Mouse (Mus musculus): Measurements from ENCODE around the gene Slc16a1. TPM values are rescaled to one million over a fixed set of nuclear protein-coding genes. Genes with fewer than 3 reads are reported as not detected.

The Slc16a1 gene
- polyA plus RNA-seq, 1 experiment from 2014 or later: 81.9 TPM

- H3K9ac ChIP-seq: no peak overlapping the region
- H3K9me3 ChIP-seq (replicated peaks): no peaks in the 10 kb centered on the region
- 0 out of 2 replicates have a peak, but pooled peaks cover 3% of the 10 kb centered on the region for H3K27me3 ChIP-seq
- no peak overlapping the region for H3K4me2 ChIP-seq
- ATAC-seq (ENCODE audit: low read depth) (no peak), DNase-seq (no peak)
- no peak overlapping the region for H3K4me3 ChIP-seq (replicated peaks)
- WGBS (ENCODE audit: insufficient replicate concordance): 66% methylated on average over 1 of the region's 1 CpGs
- H3K27ac ChIP-seq: no peak overlapping the region
- H3K36me3 ChIP-seq: no peaks in the 10 kb centered on the region
- 0 out of 2 replicates have a peak, but pooled peaks cover 5% of the 10 kb centered on the region for H3K4me1 ChIP-seq (replicated peaks)
These were observed 24.4 kb upstream of the Slc16a1 start for GRCm38 (mm10) chr3:104614081-104614480.

- H3K36me3 ChIP-seq: no peaks in the 10 kb centered on the region
- ATAC-seq (ENCODE audit: low read depth): no peak
- 0 out of 2 replicates have a peak, but pooled peaks cover 5% of the 10 kb centered on the region for H3K4me1 ChIP-seq (replicated peaks)
- no peak overlapping the region for H3K27ac ChIP-seq
- DNase-seq: no peak
- WGBS (ENCODE audit: insufficient replicate concordance): 53% methylated on average over 2 of the region's 2 CpGs
- no peak overlapping the region for H3K4me2 ChIP-seq
- H3K27me3 ChIP-seq: 0 out of 2 replicates have a peak, but pooled peaks cover 3% of the 10 kb centered on the region
- H3K9me3 ChIP-seq (replicated peaks): no peaks in the 10 kb centered on the region
- no peak overlapping the region for H3K4me3 ChIP-seq (replicated peaks)
- H3K9ac ChIP-seq: no peak overlapping the region
These were observed 23.3 kb upstream of the Slc16a1 start for GRCm38 (mm10) chr3:104615216-104615615.

- Histone ChIP-seq H3K4me1 (replicated peaks) (no peaks in the 10 kb centered on the region), H3K4me2 (no peak overlapping the region), H3K9ac (no peak overlapping the region), H3K27me3 (0 out of 2 replicates have a peak, but pooled peaks cover 3% of the 10 kb centered on the region), H3K36me3 (no peaks in the 10 kb centered on the region), H3K4me3 (replicated peaks) (no peak overlapping the region), H3K27ac (no peak overlapping the region), H3K9me3 (replicated peaks) (no peaks in the 10 kb centered on the region)
- DNase-seq (no peak), ATAC-seq (ENCODE audit: low read depth) (no peak)
- WGBS (ENCODE audit: insufficient replicate concordance): 50% methylated on average over 8 of the region's 8 CpGs
These were observed 22.3 kb upstream of the Slc16a1 start for GRCm38 (mm10) chr3:104616155-104616554.

GRCm38 (mm10) chr3:104621841-104622240 lies 16.6 kb upstream of the Slc16a1 start:
- DNase-seq (no peak), ATAC-seq (ENCODE audit: low read depth) (no peak)
- Histone ChIP-seq H3K9ac (no peak overlapping the region), H3K27me3 (no peaks in the 10 kb centered on the region), H3K4me1 (replicated peaks) (no peaks in the 10 kb centered on the region), H3K9me3 (replicated peaks) (no peaks in the 10 kb centered on the region), H3K4me3 (replicated peaks) (no peak overlapping the region), H3K36me3 (no peaks in the 10 kb centered on the region), H3K4me2 (no peak overlapping the region), H3K27ac (no peak overlapping the region)
- WGBS (ENCODE audit: insufficient replicate concordance): 38% methylated on average over 1 of the region's 1 CpGs

GRCm38 (mm10) chr3:104629810-104630209 lies 8.7 kb upstream of the Slc16a1 start:
- 53% methylated on average over 2 of the region's 2 CpGs for WGBS (ENCODE audit: insufficient replicate concordance)
- Histone ChIP-seq H3K36me3 (peaks cover 6% of the 10 kb centered on the region; the same call in 1 of the 2 replicates), H3K9ac (no peak overlapping the region), H3K4me2 (no peak overlapping the region), H3K4me1 (replicated peaks) (peaks cover 43% of the 10 kb centered on the region), H3K27ac (peak overlapping the region; percentile 88; the same call in 1 of the 2 replicates), H3K9me3 (replicated peaks) (no peaks in the 10 kb centered on the region), H3K27me3 (no peaks in the 10 kb centered on the region), H3K4me3 (replicated peaks) (no peak overlapping the region)
- DNase-seq (no peak), ATAC-seq (ENCODE audit: low read depth) (no peak)

- peak overlapping the region; percentile 88 for H3K27ac ChIP-seq
- no peaks in the 10 kb centered on the region for H3K27me3 ChIP-seq
- no peak overlapping the region for H3K4me2 ChIP-seq
- 85% methylated on average over 2 of the region's 2 CpGs for WGBS (ENCODE audit: insufficient replicate concordance)
- H3K4me3 ChIP-seq (replicated peaks): no peak overlapping the region
- H3K9me3 ChIP-seq (replicated peaks): no peaks in the 10 kb centered on the region
- ATAC-seq (ENCODE audit: low read depth) (no peak), DNase-seq (no peak)
- peaks cover 48% of the 10 kb centered on the region for H3K4me1 ChIP-seq (replicated peaks)
- H3K9ac ChIP-seq: peak overlapping the region; percentile 19; the same call in 1 of the 2 replicates
- H3K36me3 ChIP-seq: peaks cover 6% of the 10 kb centered on the region; the same call in 1 of the 2 replicates
These were observed 7.5 kb upstream of the Slc16a1 start for GRCm38 (mm10) chr3:104630941-104631340.

- Histone ChIP-seq H3K4me3 (replicated peaks) (peak overlapping the region; percentile 39), H3K36me3 (peaks cover 6% of the 10 kb centered on the region; the same call in 1 of the 2 replicates), H3K9ac (peak overlapping the region; percentile 70), H3K4me2 (peak overlapping the region; percentile 62), H3K4me1 (replicated peaks) (peaks cover 62% of the 10 kb centered on the region), H3K27me3 (no peaks in the 10 kb centered on the region), H3K27ac (peak overlapping the region; percentile 88), H3K9me3 (replicated peaks) (no peaks in the 10 kb centered on the region)
- peak; percentile 57 for DNase-seq
- peak; percentile 90 for ATAC-seq (ENCODE audit: low read depth)
- WGBS (ENCODE audit: insufficient replicate concordance): 29% methylated on average over 4 of the region's 4 CpGs
These were observed 5.8 kb upstream of the Slc16a1 start for GRCm38 (mm10) chr3:104632560-104633162.

- no peak for ATAC-seq (ENCODE audit: low read depth)
- Histone ChIP-seq H3K9me3 (replicated peaks) (no peaks in the 10 kb centered on the region), H3K4me1 (replicated peaks) (peaks cover 64% of the 10 kb centered on the region), H3K36me3 (peaks cover 2% of the 10 kb centered on the region; the same call in 1 of the 2 replicates), H3K4me2 (peak overlapping the region; percentile 88), H3K4me3 (replicated peaks) (peak overlapping the region; percentile 100), H3K27me3 (no peaks in the 10 kb centered on the region), H3K9ac (peak overlapping the region; percentile 100), H3K27ac (peak overlapping the region; percentile 98)
- DNase-seq: no peak
- 50% methylated on average over 2 of the region's 2 CpGs for WGBS (ENCODE audit: insufficient replicate concordance)
These were observed 2.0 kb upstream of the Slc16a1 start for GRCm38 (mm10) chr3:104636491-104636890.

GRCm38 (mm10) chr3:104637427-104638402 lies 753 bp upstream of the Slc16a1 start:
- H3K27me3 ChIP-seq: no peaks in the 10 kb centered on the region
- peak overlapping the region; percentile 100 for H3K4me3 ChIP-seq (replicated peaks)
- H3K27ac ChIP-seq: peak overlapping the region; percentile 98
- DNase-seq (no peak), ATAC-seq (ENCODE audit: low read depth) (peak; percentile 60)
- H3K4me2 ChIP-seq: peak overlapping the region; percentile 88
- H3K9me3 ChIP-seq (replicated peaks): no peaks in the 10 kb centered on the region
- 6% methylated on average over 38 of the region's 38 CpGs for WGBS (ENCODE audit: insufficient replicate concordance)
- peak overlapping the region; percentile 100 for H3K9ac ChIP-seq
- H3K36me3 ChIP-seq: peaks cover 5% of the 10 kb centered on the region; the same call in 1 of the 2 replicates
- H3K4me1 ChIP-seq (replicated peaks): peaks cover 63% of the 10 kb centered on the region

GRCm38 (mm10) chr3:104638932-104639748 lies 672 bp downstream of the Slc16a1 start:
- H3K4me3 ChIP-seq (replicated peaks): peak overlapping the region; percentile 100
- under 1% methylated on average over 58 of the region's 58 CpGs for WGBS (ENCODE audit: insufficient replicate concordance)
- peak overlapping the region; percentile 100 for H3K9ac ChIP-seq
- DNase-seq (peak; percentile 77), ATAC-seq (ENCODE audit: low read depth) (peak; percentile 73)
- H3K4me2 ChIP-seq: peak overlapping the region; percentile 88
- H3K27ac ChIP-seq: peak overlapping the region; percentile 95
- no peaks in the 10 kb centered on the region for H3K27me3 ChIP-seq
- no peaks in the 10 kb centered on the region for H3K9me3 ChIP-seq (replicated peaks)
- H3K4me1 ChIP-seq (replicated peaks): peaks cover 63% of the 10 kb centered on the region
- peaks cover 5% of the 10 kb centered on the region; the same call in 1 of the 2 replicates for H3K36me3 ChIP-seq
